Mouse (Mus musculus): Measurements from ENCODE around the gene Tbp. TPM values are rescaled to one million over a fixed set of nuclear protein-coding genes. Genes with fewer than 3 reads are reported as not detected.

Tbp gene
- 21.7 and 25.0 TPM in 2 replicates for polyA plus RNA-seq (2012; rRNA removed)

DNA sequence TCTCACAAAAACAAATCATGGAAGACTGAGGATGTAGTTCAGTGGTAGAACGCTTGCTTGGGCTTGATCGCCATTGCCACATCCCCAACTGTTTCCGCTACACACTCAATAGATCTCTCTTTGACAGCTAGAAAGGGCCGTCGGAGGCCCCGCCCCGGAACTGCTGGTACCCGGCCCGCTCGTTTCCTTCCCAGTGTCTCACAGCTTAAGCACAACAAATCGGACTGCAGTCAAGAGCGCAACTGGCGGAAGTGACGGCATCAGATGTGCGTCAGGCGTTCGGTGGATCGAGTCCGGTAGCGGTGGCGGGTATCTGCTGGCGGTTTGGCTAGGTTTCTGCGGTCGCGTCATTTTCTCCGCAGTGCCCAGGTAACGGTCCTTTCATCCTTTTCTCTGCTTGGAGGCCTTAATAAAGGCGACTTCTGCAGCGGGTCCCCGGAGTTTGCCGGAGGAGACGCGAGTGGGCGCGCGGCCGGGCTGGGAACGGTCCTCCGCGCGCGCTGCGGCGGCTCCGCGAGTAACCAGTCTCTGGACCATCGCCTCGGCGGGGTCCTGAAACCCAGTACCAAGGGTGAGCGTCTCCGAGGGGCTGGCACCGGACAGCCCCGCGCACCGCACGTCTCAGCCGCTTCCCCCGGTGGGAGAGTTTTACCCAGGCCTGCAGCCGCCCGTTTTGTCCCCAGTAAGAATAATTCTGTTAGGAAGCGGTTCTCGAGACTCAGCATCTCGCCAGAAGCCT is at the start of gene Tbp, which contains the start of gene Psmb1:
Gene Tbp, plus strand, starts transcription at position 233 of the 739 bp plus-strand sequence.
Gene Psmb1, minus strand, starts transcription at position 96 of the 739 bp plus-strand sequence.

DNA sequence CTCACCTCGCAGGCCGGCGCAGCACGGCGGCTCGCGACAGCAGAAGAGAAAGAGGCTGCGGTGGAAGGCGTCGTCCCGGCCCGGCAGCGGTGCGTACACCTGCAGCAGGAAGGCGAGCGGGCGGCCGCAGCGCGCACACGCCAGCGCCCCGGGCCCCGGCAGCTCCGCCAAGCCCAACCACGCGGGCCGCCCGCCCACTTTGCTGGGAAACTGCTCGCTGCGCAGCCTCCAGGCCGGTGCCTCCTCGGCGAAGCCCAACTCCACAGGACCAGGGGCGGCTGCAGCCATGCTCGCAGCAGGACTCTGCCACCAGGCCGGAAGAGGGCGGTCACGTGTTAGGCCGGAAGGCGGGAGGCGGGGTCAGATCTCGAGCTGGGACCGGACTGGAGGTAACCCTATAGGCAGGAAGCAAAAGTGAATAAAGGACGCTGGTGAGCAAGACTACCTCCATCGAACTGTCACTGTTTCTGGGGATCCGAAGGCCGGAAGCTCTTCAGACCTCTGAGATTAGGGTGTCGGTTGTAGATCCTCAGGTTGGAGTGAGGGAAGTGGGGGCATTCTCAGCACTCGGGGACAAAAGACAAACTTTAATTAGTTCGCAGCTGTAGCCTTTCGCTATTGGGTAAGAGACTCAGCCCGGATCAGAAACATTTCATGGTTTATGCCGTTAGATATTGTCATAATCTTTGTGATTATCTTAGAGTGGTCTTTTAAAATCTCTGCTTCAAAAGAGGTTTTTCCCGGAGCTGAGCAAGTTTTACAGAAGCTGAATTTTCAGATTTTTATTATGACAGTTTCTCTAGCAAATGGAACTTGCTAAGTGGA is 27.5 kb downstream of the Tbp start, which contains the start of gene Pdcd2:
Gene Pdcd2, minus strand, starts transcription at position 316 of the 825 bp plus-strand sequence.

DNA sequence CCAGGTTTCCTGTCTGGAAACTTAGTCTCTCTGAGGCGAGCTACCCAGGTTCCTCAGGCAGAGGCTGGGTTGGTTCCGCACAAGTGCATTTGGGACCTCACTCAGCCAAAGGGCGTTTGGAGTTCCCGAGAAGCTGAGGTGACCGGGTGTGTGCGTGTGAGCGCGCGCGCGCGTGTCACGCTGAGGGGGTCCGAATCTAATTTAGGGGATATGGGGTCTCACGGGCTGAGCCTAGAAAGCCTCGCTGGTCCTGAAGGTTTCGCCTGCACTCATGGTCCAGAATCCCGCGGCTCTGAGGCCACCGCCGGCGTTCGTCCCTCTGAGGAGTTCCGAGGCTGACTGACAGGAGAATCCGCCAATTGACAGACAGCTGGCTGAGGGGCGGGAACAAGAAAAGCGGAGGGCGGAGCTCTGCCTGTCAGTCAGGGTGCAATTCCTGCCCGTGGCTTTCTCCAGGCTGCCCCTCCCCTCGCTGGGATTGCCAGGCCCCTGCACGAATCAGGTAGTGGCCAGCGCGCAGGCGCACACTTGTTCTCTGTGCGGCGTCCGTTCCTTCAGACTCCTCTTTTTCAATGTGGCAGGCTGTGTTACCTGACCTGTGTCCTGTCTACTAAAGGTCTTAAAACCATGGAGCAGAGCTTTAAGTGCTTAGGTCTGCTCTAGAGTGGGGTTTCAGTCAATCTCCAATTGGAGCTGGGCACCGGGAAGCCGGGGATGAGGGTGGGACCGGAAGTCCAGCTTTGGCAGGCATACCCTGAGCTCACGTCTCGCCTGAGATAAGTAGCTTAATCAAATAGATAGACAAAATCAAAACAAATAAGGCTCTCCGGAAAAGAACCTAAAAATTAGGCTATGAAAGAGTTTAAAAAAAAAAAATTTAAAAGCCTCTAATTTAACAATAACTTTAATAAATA is 64.6 kb downstream of the Tbp start, which contains the start of gene Prdm9:
Gene Prdm9, minus strand, starts transcription at position 341 of the 914 bp plus-strand sequence.

Other genes starting within 250 kb of the Tbp start
- gene Dll1, start 123.0 kb upstream of the Tbp start, polyA plus RNA-seq (2012; rRNA removed), result 0.92 and 1.1 TPM in 2 replicates
- gene Fam120b, start 103.7 kb upstream of the Tbp start, polyA plus RNA-seq (2012; rRNA removed), result 2.9 and 3.1 TPM in 2 replicates
- 99.6 and 103 TPM in 2 replicates for gene Psmb1, start 137 bp upstream of the Tbp start, polyA plus RNA-seq (2012; rRNA removed)
- 11.4 and 12.0 TPM in 2 replicates for gene Pdcd2, start 27.4 kb downstream of the Tbp start, polyA plus RNA-seq (2012; rRNA removed)
- gene Prdm9, start 64.5 kb downstream of the Tbp start, polyA plus RNA-seq (2012; rRNA removed), result 0.66 and 0.69 TPM in 2 replicates
- gene Chd1, start 205.1 kb downstream of the Tbp start, polyA plus RNA-seq (2012; rRNA removed), result 5.0 and 5.4 TPM in 2 replicates